In genomic region chr10:125948842-125949474, GRCm38 (mm10) we compare ENCODE assay signal across 12 mouse cellular contexts. TPM values are rescaled to one million over a fixed set of nuclear protein-coding genes. Genes with fewer than 3 reads are reported as not detected.
DNase-seq lines count a peak whose midpoint lies in the region; ATAC-seq and TF ChIP-seq lines count a peak whose summit lies in the region.
"Had no signal": no experiment of that assay in that cellular context is flagged by ENCODE, and none has a peak within 500 bp of the region (broad histone marks: within the 10 kb centered on the region; RNA-seq: fewer than 3 reads in every experiment).

No protein-coding gene starts in this region.

- no peak overlapping the region for H3K27ac ChIP-seq in hindbrain, postnatal 0 days
- no peak overlapping the region for H3K27ac ChIP-seq in hindbrain, embryonic 12.5 days
- H3K27ac ChIP-seq in embryonic facial prominence, embryonic 10.5 days (replicated peaks) = peak overlapping the region; percentile 69
- H3K27ac ChIP-seq in intestine, embryonic 14.5 days (ENCODE audit: low read depth) = peak overlapping the region; percentile 70
- H3K27ac ChIP-seq: hindbrain, embryonic 13.5 days had no signal

- DNase-seq in hindbrain, postnatal 0 days (ENCODE audit: low spot score) = peak; percentile 37
- peak; percentile 32 for DNase-seq in embryonic facial prominence, embryonic 10.5 days (ENCODE audit: low spot score)
- no peak for DNase-seq in intestine, embryonic 14.5 days (ENCODE audit: low spot score)
- peak; percentile 13 for DNase-seq in lung, postnatal 14 days
- DNase-seq in natural killer cell, adult 2 months (ENCODE audit: low spot score in 2 of 2) = no peak
- no peak for DNase-seq in urinary bladder, postnatal 4 days (ENCODE audit: low spot score in 2 of 2)
- no peak for DNase-seq in frontal cortex, postnatal 10 days (ENCODE audit: low spot score in 2 of 2)
- DNase-seq: cerebellum, adult 11-12 months; spleen, adult 18-20 months had no signal

- H3K4me2 ChIP-seq in hindbrain, postnatal 0 days (ENCODE audit: low read depth, low read length) = peak overlapping the region; percentile 30
- no peak overlapping the region for H3K4me2 ChIP-seq in hindbrain, embryonic 12.5 days (replicated peaks)
- H3K4me2 ChIP-seq in intestine, embryonic 14.5 days (ENCODE audit: low read length) = peak overlapping the region; percentile 36
- H3K4me2 ChIP-seq: hindbrain, embryonic 13.5 days had no signal

- no peak overlapping the region for H3K4me3 ChIP-seq in hindbrain, postnatal 0 days (ENCODE audit: low read length)
- no peak overlapping the region for H3K4me3 ChIP-seq in hindbrain, embryonic 12.5 days
- no peak overlapping the region for H3K4me3 ChIP-seq in embryonic facial prominence, embryonic 10.5 days
- H3K4me3 ChIP-seq in intestine, embryonic 14.5 days (ENCODE audit: low read depth, low read length) = no peak overlapping the region
- H3K4me3 ChIP-seq: hindbrain, embryonic 13.5 days had no signal

- ATAC-seq in hindbrain, postnatal 0 days = no peak
- no peak for ATAC-seq in hindbrain, embryonic 12.5 days (ENCODE audit: low FRiP score)
- ATAC-seq in intestine, embryonic 14.5 days (replicated peaks; ENCODE audit: low FRiP score, low TSS enrichment, low read depth) = peak; percentile 72

- H3K9ac ChIP-seq in hindbrain, postnatal 0 days (replicated peaks; ENCODE audit: low read length) = 0 out of 2 replicates have a peak overlapping the region, but pooled peaks have one; percentile 17
- H3K9ac ChIP-seq in hindbrain, embryonic 12.5 days = no peak overlapping the region
- no peak overlapping the region for H3K9ac ChIP-seq in intestine, embryonic 14.5 days (ENCODE audit: low read length)
- H3K9ac ChIP-seq: hindbrain, embryonic 13.5 days had no signal

- WGBS in hindbrain, postnatal 0 days = 39% methylated on average over 15 of the region's 15 CpGs
- 45% methylated on average over 15 of the region's 15 CpGs for WGBS in hindbrain, embryonic 12.5 days
- WGBS in embryonic facial prominence, embryonic 10.5 days = 44% methylated on average over 15 of the region's 15 CpGs
- 28% methylated on average over 15 of the region's 15 CpGs for WGBS in intestine, embryonic 14.5 days

- no peaks in the 10 kb centered on the region for H3K9me3 ChIP-seq in hindbrain, postnatal 0 days (ENCODE audit: low read length)
- no peaks in the 10 kb centered on the region for H3K9me3 ChIP-seq in hindbrain, embryonic 12.5 days (replicated peaks)
- H3K9me3 ChIP-seq in embryonic facial prominence, embryonic 10.5 days = no peaks in the 10 kb centered on the region
- no peaks in the 10 kb centered on the region for H3K9me3 ChIP-seq in intestine, embryonic 14.5 days (ENCODE audit: control insufficient read depth, low read length)
- H3K9me3 ChIP-seq: hindbrain, embryonic 13.5 days had no signal

- no peaks in the 10 kb centered on the region for H3K36me3 ChIP-seq in hindbrain, postnatal 0 days (ENCODE audit: insufficient read depth, low read length)
- no peaks in the 10 kb centered on the region for H3K36me3 ChIP-seq in hindbrain, embryonic 12.5 days
- H3K36me3 ChIP-seq in embryonic facial prominence, embryonic 10.5 days (replicated peaks) = no peaks in the 10 kb centered on the region
- no peaks in the 10 kb centered on the region for H3K36me3 ChIP-seq in intestine, embryonic 14.5 days (ENCODE audit: control insufficient read depth, insufficient read depth, low read length)
- H3K36me3 ChIP-seq: hindbrain, embryonic 13.5 days had no signal

- no peaks in the 10 kb centered on the region for H3K4me1 ChIP-seq in hindbrain, postnatal 0 days (ENCODE audit: insufficient read depth, low read length)
- H3K4me1 ChIP-seq in hindbrain, embryonic 12.5 days = peaks cover 4% of the 10 kb centered on the region; the same call in 1 of the 2 replicates
- H3K4me1 ChIP-seq in embryonic facial prominence, embryonic 10.5 days = peaks cover 49% of the 10 kb centered on the region
- peaks cover 9% of the 10 kb centered on the region for H3K4me1 ChIP-seq in intestine, embryonic 14.5 days (replicated peaks; ENCODE audit: control insufficient read depth, insufficient read depth, low read length)

- H3K27me3 ChIP-seq in hindbrain, postnatal 0 days (ENCODE audit: insufficient read depth, low read length) = no peaks in the 10 kb centered on the region
- H3K27me3 ChIP-seq in hindbrain, embryonic 12.5 days = no peaks in the 10 kb centered on the region
- 0 out of 2 replicates have a peak, but pooled peaks cover 5% of the 10 kb centered on the region for H3K27me3 ChIP-seq in embryonic facial prominence, embryonic 10.5 days (replicated peaks; ENCODE audit: low read depth, poor library complexity, severe bottlenecking)
- H3K27me3 ChIP-seq in intestine, embryonic 14.5 days (replicated peaks; ENCODE audit: control insufficient read depth, insufficient read depth, low read length) = no peaks in the 10 kb centered on the region
- H3K27me3 ChIP-seq: hindbrain, embryonic 13.5 days had no signal

- TF ChIP-seq CTCF in hindbrain, postnatal 0 days (IDR thresholded peaks at IDR 0.05; ENCODE audit: low read depth) = no peak

RNA-seq across cellular contexts. Expression of gene Lrig3, which starts 17.0 kb away (rescaled TPM):
- total RNA-seq in hindbrain, postnatal 0 days (2014; rRNA removed) = 12.7 and 16.3 TPM in 2 replicates
- 3.7 and 4.8 TPM in 2 replicates for polyA plus RNA-seq in hindbrain, postnatal 0 days (2015; fragmentation: Nextera tagmentation; extraction: Ambion mirVana)
- polyA plus RNA-seq in hindbrain, embryonic 12.5 days (2016; fragmentation: Nextera tagmentation; extraction: Ambion mirVana) = 24.3 and 28.1 TPM in 2 replicates
- 22.4 and 28.2 TPM in 2 replicates for polyA plus RNA-seq in embryonic facial prominence, embryonic 10.5 days (2016; fragmentation: Nextera tagmentation; extraction: Ambion mirVana)
- 23.0 and 29.6 TPM in 2 replicates for polyA plus RNA-seq in intestine, embryonic 14.5 days (2014; fragmentation: Nextera tagmentation; extraction: Ambion mirVana)
- total RNA-seq: MEL had no signal

Comparison
In these comparisons a context has a peak if more than half of its experiments do, and no peak if none do; other contexts are left out.
1. DNase-seq: peak in hindbrain, postnatal 0 days (single experiment), embryonic facial prominence, embryonic 10.5 days (single experiment) and lung, postnatal 14 days (single experiment); none in intestine, embryonic 14.5 days (single experiment), natural killer cell, adult 2 months (0 of 2), urinary bladder, postnatal 4 days (0 of 2) and frontal cortex, postnatal 10 days (0 of 2).
2. H3K27ac ChIP-seq: peak in embryonic facial prominence, embryonic 10.5 days (single experiment) and intestine, embryonic 14.5 days (single experiment); none in hindbrain, postnatal 0 days (single experiment) and hindbrain, embryonic 12.5 days (single experiment).